Mouse (Mus musculus) adrenal gland, postnatal 25 days (tissue): ENCODE results near the gene Yipf4. TPM values are rescaled to one million over a fixed set of nuclear protein-coding genes. Genes with fewer than 3 reads are reported as not detected.
"Not testable (repeated sequence)": the region's sequence is repeated elsewhere in the genome, so short reads cannot be mapped to it uniquely, and the experiment has no call there.

Experiments used
- DNase-seq: peaks from one replicate; pipeline ENCODE4 v3.0.0; 2021; ENCODE audit warnings: mixed read lengths
- long read RNA-seq: library from polyadenylated mRNA; stranded (forward); transcript quantifications from one replicate; pipeline ENCODE4 v2.0.0, GENCODE M21; 2021
- total RNA-seq: library from RNA; stranded (reverse); gene quantifications from 2 replicates; pipeline ENCODE4 v1.2.3, GENCODE M21; 2021

Yipf4 gene
- total RNA-seq = 95.6 and 128 TPM in 2 replicates
- long read RNA-seq, transcript Yipf4-201 (6 exons, 2,133 nt) = major isoform, 175 of 181 reads
- long read RNA-seq, partial matches to known transcripts = 4 of 181 reads
- long read RNA-seq, other reads (novel, unspliced or antisense) = 2 of 181 reads

- peak; percentile 94 for DNase-seq
Measured at GRCm38 (mm10) chr17:74489024-74489900, at the start of gene Yipf4. Gene Yipf4 (plus strand): TSS chr17:74489493.

- no peak for DNase-seq
Measured at GRCm38 (mm10) chr17:74440486-74440885, 48.8 kb upstream of the Yipf4 start.

GRCm38 (mm10) chr17:74449776-74450175 lies 39.5 kb upstream of the Yipf4 start:
- DNase-seq = no peak

GRCm38 (mm10) chr17:74453928-74454327 lies 35.4 kb upstream of the Yipf4 start:
- no peak for DNase-seq

- no peak for DNase-seq
Measured at GRCm38 (mm10) chr17:74454660-74455059, 34.6 kb upstream of the Yipf4 start.

- no peak for DNase-seq
Measured at GRCm38 (mm10) chr17:74455426-74455825, 33.9 kb upstream of the Yipf4 start.

- no peak for DNase-seq
Measured at GRCm38 (mm10) chr17:74456825-74457224, 32.5 kb upstream of the Yipf4 start.

GRCm38 (mm10) chr17:74457972-74458677 lies 31.2 kb upstream of the Yipf4 start:
- no peak for DNase-seq

GRCm38 (mm10) chr17:74458711-74459408 lies 30.4 kb upstream of the Yipf4 start, which contains the start of gene Nlrc4:
Gene Nlrc4 (minus strand): TSS chr17:74459142.
- DNase-seq = no peak

GRCm38 (mm10) chr17:74463510-74463909 lies 25.8 kb upstream of the Yipf4 start:
- DNase-seq = no peak

- not testable (repeated sequence) for DNase-seq
Measured at GRCm38 (mm10) chr17:74467981-74468380, 21.3 kb upstream of the Yipf4 start.

- DNase-seq = not testable (repeated sequence)
Measured at GRCm38 (mm10) chr17:74470133-74470532, 19.2 kb upstream of the Yipf4 start.

- no peak for DNase-seq
Measured at GRCm38 (mm10) chr17:74480361-74481069, 8.8 kb upstream of the Yipf4 start.

- DNase-seq = no peak
Measured at GRCm38 (mm10) chr17:74489901-74490220, 568 bp downstream of the Yipf4 start.

GRCm38 (mm10) chr17:74491565-74491964 lies 2.3 kb downstream of the Yipf4 start:
- no peak for DNase-seq

- DNase-seq = no peak
Measured at GRCm38 (mm10) chr17:74500204-74500603, 10.9 kb downstream of the Yipf4 start.

GRCm38 (mm10) chr17:74501085-74501484 lies 11.8 kb downstream of the Yipf4 start:
- no peak for DNase-seq

- DNase-seq = no peak
Measured at GRCm38 (mm10) chr17:74507934-74508333, 18.6 kb downstream of the Yipf4 start.

- no peak for DNase-seq
Measured at GRCm38 (mm10) chr17:74508600-74508999, 19.3 kb downstream of the Yipf4 start.

GRCm38 (mm10) chr17:74512308-74512707 lies 23.0 kb downstream of the Yipf4 start:
- no peak for DNase-seq

- no peak for DNase-seq
Measured at GRCm38 (mm10) chr17:74522797-74523723, 33.8 kb downstream of the Yipf4 start.
